ENCODE assay signal across 15 mouse cellular contexts in the genomic region with DNA sequence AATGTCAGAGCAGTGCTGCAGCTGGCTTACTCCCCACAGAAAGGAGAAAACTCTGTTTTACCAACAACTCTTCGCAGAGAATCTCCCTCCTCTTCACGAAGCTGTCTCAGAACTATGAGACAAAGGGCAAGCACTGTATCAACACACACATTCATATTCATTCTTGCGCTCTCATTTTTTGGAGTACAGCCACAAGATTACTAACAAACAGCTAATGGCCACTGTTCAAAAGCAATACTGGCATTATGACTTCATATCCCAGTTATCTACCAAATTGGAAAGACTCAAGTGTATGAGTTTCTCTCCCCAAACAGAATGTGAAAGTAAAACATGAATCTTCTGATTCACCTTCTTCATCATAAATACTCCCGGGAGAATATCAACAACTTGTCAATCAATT. TPM values are rescaled to one million over a fixed set of nuclear protein-coding genes. Genes with fewer than 3 reads are reported as not detected.
DNase-seq lines count a peak whose midpoint lies in the region; ATAC-seq and TF ChIP-seq lines count a peak whose summit lies in the region.
"Had no signal": no experiment of that assay in that cellular context is flagged by ENCODE, and none has a peak within 500 bp of the region (broad histone marks: within the 10 kb centered on the region; RNA-seq: fewer than 3 reads in every experiment).

No protein-coding gene starts in this region.

- H3K4me2 ChIP-seq in liver, embryonic 12.5 days = no peak overlapping the region
- no peak overlapping the region for H3K4me2 ChIP-seq in midbrain, embryonic 13.5 days (replicated peaks)
- H3K4me2 ChIP-seq: lung, embryonic 15.5 days had no signal

- H3K4me3 ChIP-seq in kidney, adult 2 months (ENCODE audit: insufficient read depth, low read depth, low read length) = no peak overlapping the region
- H3K4me3 ChIP-seq in liver, embryonic 12.5 days = no peak overlapping the region
- H3K4me3 ChIP-seq in midbrain, embryonic 13.5 days (replicated peaks) = no peak overlapping the region
- H3K4me3 ChIP-seq: lung, embryonic 15.5 days; neural tube, embryonic 12.5 days had no signal

- peaks cover 24% of the 10 kb centered on the region for H3K4me1 ChIP-seq in kidney, adult 2 months (ENCODE audit: control insufficient read depth, insufficient read depth, low read length)
- H3K4me1 ChIP-seq in liver, embryonic 12.5 days = peaks cover 77% of the 10 kb centered on the region
- H3K4me1 ChIP-seq in midbrain, embryonic 13.5 days (replicated peaks) = peaks cover 41% of the 10 kb centered on the region

- DNase-seq in adrenal gland, adult 2 months = peak; percentile 44
- no peak for DNase-seq in adrenal gland, postnatal 14 days
- DNase-seq in kidney, adult 2 months = no peak
- no peak for DNase-seq in kidney, adult 18-20 months
- peak; percentile 27 for DNase-seq in 3134 (ENCODE audit: extremely low read depth, insufficient read length, low spot score)
- no peak for DNase-seq in cerebellum, adult 9-10 months
- DNase-seq: cerebellum, adult 2 months; midbrain, embryonic 14.5 days; thymus, adult 2 months had no signal

- no peaks in the 10 kb centered on the region for H3K9me3 ChIP-seq in liver, embryonic 12.5 days (replicated peaks)
- no peaks in the 10 kb centered on the region for H3K9me3 ChIP-seq in midbrain, embryonic 13.5 days
- H3K9me3 ChIP-seq: G1E; lung, embryonic 15.5 days; neural tube, embryonic 12.5 days had no signal

- no peaks in the 10 kb centered on the region for H3K36me3 ChIP-seq in kidney, adult 2 months (ENCODE audit: control insufficient read depth, insufficient read depth, low read length)
- H3K36me3 ChIP-seq in liver, embryonic 12.5 days = peaks cover 35% of the 10 kb centered on the region
- H3K36me3 ChIP-seq in midbrain, embryonic 13.5 days = peaks cover 6% of the 10 kb centered on the region
- H3K36me3 ChIP-seq: neural tube, embryonic 12.5 days had no signal

- TF ChIP-seq CTCF in kidney, adult 2 months (conservative IDR thresholded peaks at IDR 0.05; ENCODE audit: insufficient read depth, insufficient read length, low read depth, low read length) = no peak

- no peaks in the 10 kb centered on the region for H3K27me3 ChIP-seq in kidney, adult 2 months (replicated peaks; ENCODE audit: control insufficient read depth, insufficient read depth, low read length)
- H3K27me3 ChIP-seq in liver, embryonic 12.5 days (replicated peaks) = no peaks in the 10 kb centered on the region
- no peaks in the 10 kb centered on the region for H3K27me3 ChIP-seq in midbrain, embryonic 13.5 days
- H3K27me3 ChIP-seq: lung, embryonic 15.5 days; neural tube, embryonic 12.5 days had no signal

- no peak for TF ChIP-seq POLR2A in kidney, adult 2 months (IDR thresholded peaks at IDR 0.05; ENCODE audit: low read depth, low read length)

- WGBS in kidney, adult 2 months = 36% methylated on average over 4 of the region's 4 CpGs
- 73% methylated on average over 4 of the region's 4 CpGs for WGBS in liver, embryonic 12.5 days (ENCODE audit: insufficient replicate concordance)
- 93% methylated on average over 4 of the region's 4 CpGs for WGBS in midbrain, embryonic 13.5 days

- H3K27ac ChIP-seq in kidney, adult 2 months (ENCODE audit: insufficient read depth, low read depth, low read length) = peak overlapping the region; percentile 32; the same call in 1 of the 2 replicates
- peak overlapping the region; percentile 22 for H3K27ac ChIP-seq in liver, embryonic 12.5 days
- no peak overlapping the region for H3K27ac ChIP-seq in midbrain, embryonic 13.5 days
- H3K27ac ChIP-seq: lung, embryonic 15.5 days; neural tube, embryonic 12.5 days had no signal

- H3K9ac ChIP-seq in liver, embryonic 12.5 days = no peak overlapping the region
- no peak overlapping the region for H3K9ac ChIP-seq in midbrain, embryonic 13.5 days (replicated peaks)
- H3K9ac ChIP-seq: lung, embryonic 15.5 days; neural tube, embryonic 12.5 days had no signal

- no peak for ATAC-seq in liver, embryonic 12.5 days
- no peak for ATAC-seq in midbrain, embryonic 13.5 days
- ATAC-seq: inflammation-experienced regulatory T-cells, adult 6 months had no signal

RNA-seq across cellular contexts. Expression of a gene that starts 11.9 kb away (rescaled TPM):
- 100 to 1,000 TPM; 136 to 162 TPM for total RNA-seq in adrenal gland, adult 2 months (2021)
- 41.2 and 50.8 TPM in 2 replicates for polyA plus RNA-seq in adrenal gland, adult 2 months (2012; rRNA removed)
- total RNA-seq in adrenal gland, postnatal 14 days (2021) = 103 and 108 TPM in 2 replicates
- 34.1 and 42.6 TPM in 2 replicates for polyA plus RNA-seq in kidney, adult 2 months (2012; rRNA removed)
- polyA plus RNA-seq in liver, embryonic 12.5 days (2016; fragmentation: Nextera tagmentation; extraction: Ambion mirVana) = 78.6 and 89.6 TPM in 2 replicates
- 165 and 176 TPM in 2 replicates for polyA plus RNA-seq in midbrain, embryonic 13.5 days (2015; fragmentation: Nextera tagmentation; extraction: Ambion mirVana)

Comparison
In these comparisons a context has a peak if more than half of its experiments do, and no peak if none do; other contexts are left out.
1. DNase-seq: peak in adrenal gland, adult 2 months (single experiment) and 3134 (single experiment); none in adrenal gland, postnatal 14 days (single experiment), kidney, adult 2 months (single experiment), kidney, adult 18-20 months (single experiment) and cerebellum, adult 9-10 months (single experiment).